Mouse (Mus musculus) gastrocnemius, postnatal 36 days (tissue): ENCODE data around the gene Apol8. TPM values are rescaled to one million over a fixed set of nuclear protein-coding genes. Genes with fewer than 3 reads are reported as not detected.

Experiments used
- DNase-seq, 2 experiments: peaks; one replicate each; pipeline ENCODE4 v3.0.0; 2022
- intact Hi-C: fragments of 180-260 bp; cut with DNase I; formaldehyde crosslinking; loops from one replicate; pipeline ENCODE4 v1.15.1; 2025
- long read RNA-seq, 2 experiments: library from polyadenylated mRNA; stranded (forward); transcript quantifications; one replicate each; pipeline ENCODE4 v2.0.0; 2021
- total RNA-seq, 2 experiments: library from RNA; stranded (reverse); gene quantifications; 2 replicates each; pipeline ENCODE4 v1.2.3; 2021

The Apol8 gene
- under 1 TPM in 1 of 2 experiments, not detected in 1; 0.47 TPM for total RNA-seq
- long read RNA-seq, experiment 1: 0 reads
- long read RNA-seq, experiment 2: 0 reads

DNA sequence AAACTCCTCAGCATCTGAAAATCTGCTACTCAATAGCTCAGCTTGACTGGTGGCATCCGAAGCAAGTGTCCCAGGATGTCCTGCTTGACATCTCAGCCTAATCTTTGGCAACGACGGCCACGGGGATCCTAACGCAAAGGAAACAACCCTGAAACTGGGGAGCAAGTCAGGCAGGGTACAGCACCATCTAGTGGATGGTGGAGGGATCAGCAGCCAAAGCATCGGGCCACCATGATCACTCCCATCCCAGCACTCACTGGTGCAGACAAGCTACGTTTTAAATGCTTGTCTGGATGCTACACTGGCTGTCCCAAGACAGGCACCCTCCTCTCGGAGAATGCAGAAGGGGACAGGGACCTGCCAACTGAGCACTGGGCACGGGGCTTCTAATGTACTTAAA, at the start of gene Apol8:
Gene Apol8, minus strand, starts transcription at position 156 of the 400 bp plus-strand sequence.
- DNase-seq: no peak

DNA sequence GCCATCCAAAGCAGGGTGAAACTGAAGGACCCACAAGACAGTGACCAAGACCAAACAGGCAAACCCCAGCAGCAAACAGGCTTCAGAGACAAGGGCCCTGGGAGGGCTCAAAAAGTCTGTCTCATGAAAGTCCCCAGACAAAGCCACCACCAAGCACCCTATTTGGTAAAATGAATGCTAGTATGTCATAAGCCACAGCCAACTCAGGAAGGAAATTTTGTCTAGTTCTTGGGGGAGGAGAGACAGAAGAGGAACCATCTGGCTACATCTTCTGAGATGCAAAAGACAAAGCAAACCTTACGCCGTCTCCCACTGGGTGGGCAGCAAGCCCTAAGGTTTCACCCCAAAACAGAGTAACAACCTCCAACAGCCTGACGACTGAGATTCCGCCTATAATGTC, 48.9 kb upstream of the Apol8 start:
- no peak for DNase-seq
- intact Hi-C loops: no loop called here

More for the DNA sequence above, at the start of gene Apol8:
- intact Hi-C loops: no loop called here

DNA sequence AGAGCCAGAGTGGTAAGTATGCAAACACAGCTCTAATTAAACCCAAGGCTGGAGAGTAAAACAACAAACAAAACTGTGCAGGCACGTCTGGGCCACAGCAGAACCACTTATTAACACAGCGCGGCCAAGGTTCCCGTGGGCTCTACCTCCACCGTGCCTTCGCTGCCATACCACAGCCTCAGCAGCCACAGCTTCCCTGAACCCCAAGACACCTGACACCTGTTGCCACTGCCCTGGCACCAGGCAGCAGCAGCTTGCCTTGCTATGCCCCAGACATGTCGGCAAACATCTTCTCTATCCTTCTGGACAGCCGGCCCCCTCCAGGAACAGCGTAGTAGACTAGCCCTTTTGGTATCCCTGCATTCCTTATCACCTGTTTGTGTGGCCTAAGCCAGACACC, 48.1 kb upstream of the Apol8 start:
- intact Hi-C loops: no loop called here
- no peak for DNase-seq

DNA sequence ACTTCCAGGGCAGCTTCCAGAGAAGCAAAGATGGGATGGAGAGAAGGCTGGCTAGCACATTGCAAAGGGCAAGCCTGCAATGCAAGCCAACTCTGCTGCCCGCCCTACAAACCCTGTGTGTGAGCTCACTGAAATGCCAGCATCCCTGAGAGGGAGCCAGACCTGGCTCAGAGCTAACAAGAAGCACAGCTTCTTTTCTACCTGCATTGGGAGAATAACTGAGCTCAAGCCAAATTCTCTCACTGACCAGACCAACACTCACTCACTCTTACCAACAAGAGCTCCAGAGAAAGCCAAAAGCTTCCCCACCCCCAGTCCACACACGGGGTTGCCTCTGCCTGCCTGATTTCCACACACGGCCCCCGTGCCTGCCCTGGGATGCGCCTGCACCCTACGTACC, 47.7 kb upstream of the Apol8 start:
- intact Hi-C loops: no loop called here
- no peak for DNase-seq

DNA sequence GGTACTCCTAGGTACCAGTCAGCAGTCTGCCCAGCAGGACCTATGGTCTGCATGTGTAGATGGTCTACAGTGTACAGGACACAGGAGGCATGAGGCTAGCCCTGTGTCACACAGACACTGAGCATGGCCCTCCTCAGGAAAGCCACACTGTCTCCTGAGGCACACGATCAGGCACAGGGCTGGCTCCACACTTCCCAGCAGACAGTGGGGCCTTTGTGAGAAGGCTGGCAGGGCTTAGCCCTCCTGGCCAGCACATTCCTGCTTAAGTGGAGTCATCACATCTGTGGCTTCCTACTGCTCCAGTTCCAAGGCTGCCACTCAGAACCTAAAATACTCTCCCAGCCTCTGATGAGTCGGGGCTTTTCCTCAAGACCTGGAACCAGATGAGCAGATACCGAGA, 46.9 kb upstream of the Apol8 start:
- DNase-seq: no peak
- intact Hi-C loops: no loop called here

DNA sequence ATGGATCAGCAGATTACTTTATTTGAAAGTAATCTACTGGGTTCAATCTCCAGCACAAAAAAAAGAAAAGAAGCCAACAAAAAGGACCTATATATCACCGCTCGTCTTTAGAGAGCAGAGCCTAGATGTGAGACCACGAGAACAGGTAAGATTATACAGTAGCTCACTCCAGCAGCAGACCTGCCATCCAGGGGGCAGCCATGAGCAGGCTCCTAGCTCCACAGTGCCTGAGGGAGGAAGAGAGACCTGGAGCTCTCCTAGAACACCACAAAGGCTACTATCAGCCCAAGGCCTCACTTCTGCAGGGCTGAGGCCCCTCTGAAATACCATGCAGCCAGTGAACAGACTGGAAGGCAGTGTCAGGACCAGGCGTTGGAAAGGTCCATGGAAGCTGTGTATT, 46.2 kb upstream of the Apol8 start:
- intact Hi-C loops: no loop called here
- no peak for DNase-seq

DNA sequence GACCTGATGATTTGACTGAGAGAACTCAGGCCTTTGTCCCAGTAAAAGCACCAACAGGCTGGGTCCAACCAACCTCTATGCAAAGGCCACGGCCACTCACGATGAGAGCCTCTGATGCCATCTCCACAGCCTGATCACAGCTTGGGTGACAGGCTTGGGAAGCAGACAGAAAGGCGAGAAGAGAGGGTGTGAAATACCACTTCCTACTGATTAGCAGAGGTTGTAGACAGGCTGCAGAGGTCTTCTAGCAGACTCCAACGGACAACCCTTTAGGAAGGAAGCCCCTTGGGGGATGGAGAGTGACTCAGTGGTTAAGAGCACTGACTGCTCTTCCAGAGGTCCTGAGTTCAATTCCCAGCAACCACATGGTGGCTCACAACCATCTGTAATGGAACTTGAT, 44.4 kb upstream of the Apol8 start:
- DNase-seq: no peak
- intact Hi-C loops: no loop called here

DNA sequence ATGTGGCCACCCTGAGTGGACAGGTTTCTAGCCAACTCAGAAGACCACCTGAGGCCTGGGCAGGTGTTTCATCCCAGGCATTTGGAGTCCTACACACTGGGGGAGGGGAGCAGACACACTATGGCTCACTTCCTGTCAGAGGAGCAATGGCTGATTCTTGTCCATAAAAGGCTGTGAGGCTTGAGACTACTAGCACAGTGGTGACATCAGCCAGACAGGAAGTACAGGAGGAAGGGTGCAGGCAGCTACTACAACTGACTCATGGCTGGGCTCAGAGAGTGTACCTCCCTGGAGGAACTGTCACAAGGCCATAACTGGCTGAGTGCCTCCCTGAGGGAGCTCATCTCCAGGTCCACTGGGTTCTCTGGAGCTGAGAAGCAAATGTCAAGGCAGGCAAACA, 43.7 kb upstream of the Apol8 start:
- DNase-seq: peak in 1 of 2 experiments; percentile 57
- intact Hi-C loops: no loop called here

DNA sequence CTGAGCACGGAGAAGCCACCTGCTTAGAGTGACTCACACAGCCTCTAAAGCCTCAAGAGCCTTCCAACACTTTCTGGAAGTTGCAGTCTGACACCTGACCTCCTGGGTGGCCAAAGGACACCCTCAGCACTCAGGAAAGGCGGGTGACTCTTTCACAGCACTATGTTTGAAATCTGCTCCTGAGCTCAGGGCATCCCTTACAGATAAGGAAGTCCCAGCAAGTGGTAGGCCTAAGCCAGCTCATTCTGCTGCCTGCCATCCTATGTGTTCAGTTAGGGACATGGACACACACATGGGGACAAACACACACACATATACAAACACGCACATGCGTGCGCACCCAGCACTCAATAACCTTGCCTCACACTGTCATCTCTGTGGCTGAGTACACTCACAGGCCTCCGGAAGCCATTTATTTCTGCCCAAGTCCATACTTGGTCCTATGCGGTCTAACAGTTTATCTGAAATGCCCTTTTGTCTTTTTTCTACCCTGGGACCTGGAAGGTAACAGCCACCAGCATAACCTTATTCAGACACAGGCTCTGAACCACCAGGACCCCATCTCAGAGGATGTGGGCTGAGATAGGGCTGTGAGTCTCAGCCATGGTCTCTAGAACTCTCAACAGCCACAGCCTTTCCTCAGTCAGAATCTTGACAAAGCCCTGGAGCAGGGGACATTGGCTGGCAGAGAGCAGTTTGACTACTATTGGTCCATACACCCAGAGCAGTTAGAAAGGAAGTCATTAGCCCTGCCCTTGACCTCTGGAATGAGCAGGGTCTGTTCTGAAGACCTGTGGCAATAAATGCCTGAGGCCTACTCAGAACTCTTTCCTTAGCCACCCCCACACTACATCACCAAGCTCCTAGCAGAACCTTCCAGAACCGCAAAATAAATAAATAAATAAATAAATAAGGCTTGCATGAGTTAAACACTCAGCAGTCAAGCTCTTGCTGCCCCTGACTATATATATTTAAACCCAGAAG, 43.0 kb upstream of the Apol8 start:
- intact Hi-C loops: no loop called here

DNA sequence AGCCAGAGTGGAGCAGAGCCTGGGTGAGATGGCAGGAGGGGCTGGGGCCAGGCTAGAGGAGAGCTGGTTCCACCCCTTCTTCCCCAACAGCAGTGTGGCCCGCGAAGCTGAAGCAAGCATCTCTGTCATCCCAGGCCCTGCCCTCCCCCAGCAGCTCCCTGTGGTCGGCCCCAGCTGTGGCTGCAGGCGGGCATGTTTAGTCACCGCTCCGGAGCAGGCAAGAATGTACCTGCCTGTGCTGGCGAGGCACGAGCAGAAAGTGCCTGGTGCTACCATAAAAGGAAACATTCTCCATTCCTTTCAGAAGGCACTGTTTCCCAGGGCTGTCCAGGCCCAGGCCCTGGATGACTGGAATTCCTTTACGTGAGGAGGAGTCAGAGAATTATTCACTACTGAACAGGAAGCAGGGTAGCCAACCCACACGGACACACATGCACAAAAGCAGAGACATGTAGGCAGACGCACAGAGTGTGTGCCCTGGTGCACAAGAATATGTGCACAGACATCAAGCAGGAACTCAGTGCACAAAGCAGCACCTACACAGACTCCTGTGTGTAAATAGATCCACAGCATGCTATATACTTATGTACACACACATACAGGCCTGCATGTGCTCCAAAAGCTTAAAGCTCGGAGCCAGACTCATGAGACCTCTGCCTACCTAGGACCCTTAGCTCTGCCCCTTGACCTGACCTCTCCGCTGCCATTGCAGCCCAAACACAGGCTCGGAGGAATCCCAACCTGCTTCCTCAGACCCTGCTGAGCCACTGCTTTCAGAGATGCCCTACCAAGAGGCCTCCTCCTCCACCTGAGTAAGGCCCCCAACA, 42.1 kb upstream of the Apol8 start:
- DNase-seq: no peak
- intact Hi-C loops: no loop called here

More for the DNA sequence above, 43.0 kb upstream of the Apol8 start:
- no peak for DNase-seq

DNA sequence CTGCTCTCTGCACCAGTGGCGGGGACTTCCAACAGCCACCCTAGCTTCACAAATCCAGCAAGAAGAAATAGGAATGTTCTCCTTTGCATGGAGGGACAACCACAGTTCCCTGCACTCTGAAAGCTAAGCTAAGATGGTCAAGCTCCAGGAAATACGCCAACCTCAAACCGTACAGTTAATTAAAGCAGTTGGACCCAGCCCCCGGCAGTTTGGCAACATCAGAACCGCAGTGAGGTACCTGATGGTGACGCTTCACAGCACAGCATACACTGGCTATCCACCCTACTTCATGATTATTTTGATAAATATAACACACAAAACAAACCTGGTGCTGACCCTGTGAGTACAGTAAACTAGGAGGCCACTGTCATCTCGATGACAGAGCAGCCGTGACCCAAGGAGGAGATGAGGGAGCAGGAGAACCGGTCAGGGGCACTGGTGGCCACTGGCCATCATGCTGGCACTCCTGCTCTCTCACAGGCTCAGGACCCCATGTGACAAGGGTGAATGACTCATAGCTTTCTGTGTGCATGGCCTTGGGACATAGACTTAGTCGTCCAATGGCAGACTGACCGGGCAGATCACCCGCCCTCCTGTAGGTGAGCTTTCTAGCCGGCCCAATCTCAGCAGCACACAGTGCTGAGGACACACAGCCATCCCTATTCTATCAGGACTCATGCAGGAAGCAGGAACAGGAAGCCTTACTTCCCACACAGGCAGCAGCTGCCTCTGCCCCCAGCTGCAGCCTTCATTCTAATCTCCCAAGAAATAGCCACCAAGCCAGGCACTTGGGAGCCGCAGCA, 41.0 kb upstream of the Apol8 start:
- no peak for DNase-seq
- intact Hi-C loops: no loop called here

DNA sequence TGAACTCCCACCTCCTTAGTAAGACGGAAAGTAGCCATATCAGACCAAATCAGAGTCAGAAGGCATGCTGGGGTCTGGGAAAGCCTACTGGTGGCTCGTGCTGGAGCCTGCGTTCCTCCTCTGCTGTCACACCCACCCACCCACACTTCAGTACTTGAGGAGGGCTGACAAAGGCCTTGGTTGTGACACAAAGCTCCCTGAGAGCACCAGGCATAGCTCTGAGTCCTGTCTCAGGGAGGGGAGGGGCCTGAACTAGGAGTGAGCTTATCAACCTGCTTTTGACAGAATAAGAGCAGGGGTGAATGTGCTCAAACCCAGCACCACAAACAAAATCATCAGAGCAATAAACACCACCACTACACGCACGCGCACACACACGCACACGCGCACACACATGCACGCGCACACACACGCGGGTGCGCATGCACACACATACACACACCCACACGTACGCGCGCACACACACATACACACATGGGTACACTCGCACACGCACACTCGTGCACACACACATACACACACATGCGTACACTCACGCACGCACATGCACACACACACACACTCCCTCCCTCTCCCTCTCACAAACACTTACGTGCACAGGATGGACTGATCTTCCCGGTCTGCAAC, 39.7 kb upstream of the Apol8 start:
- no peak for DNase-seq
- intact Hi-C loops: no loop called here

DNA sequence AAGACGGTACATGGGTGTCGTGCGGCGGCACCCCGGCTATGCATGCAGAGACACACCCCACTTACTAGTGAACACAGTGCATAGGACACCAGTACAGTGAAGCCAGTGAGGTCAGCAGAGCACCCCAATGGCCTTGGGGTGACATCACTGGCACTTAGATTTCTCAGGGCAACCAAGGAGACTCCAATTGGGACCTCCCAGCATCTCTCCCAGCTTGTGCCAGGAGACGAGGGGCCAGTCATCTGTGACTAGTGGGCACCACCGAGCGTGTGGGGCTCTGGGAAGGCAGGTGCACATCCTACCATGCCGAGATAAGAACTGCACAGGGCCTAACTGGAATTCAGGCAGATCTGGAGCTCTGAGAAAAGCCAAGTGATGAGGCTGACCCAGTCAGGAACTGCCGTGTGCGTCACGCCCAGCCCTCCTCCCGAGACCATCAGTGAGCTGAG, 38.1 kb upstream of the Apol8 start:
- intact Hi-C loops: no loop called here
- no peak for DNase-seq

DNA sequence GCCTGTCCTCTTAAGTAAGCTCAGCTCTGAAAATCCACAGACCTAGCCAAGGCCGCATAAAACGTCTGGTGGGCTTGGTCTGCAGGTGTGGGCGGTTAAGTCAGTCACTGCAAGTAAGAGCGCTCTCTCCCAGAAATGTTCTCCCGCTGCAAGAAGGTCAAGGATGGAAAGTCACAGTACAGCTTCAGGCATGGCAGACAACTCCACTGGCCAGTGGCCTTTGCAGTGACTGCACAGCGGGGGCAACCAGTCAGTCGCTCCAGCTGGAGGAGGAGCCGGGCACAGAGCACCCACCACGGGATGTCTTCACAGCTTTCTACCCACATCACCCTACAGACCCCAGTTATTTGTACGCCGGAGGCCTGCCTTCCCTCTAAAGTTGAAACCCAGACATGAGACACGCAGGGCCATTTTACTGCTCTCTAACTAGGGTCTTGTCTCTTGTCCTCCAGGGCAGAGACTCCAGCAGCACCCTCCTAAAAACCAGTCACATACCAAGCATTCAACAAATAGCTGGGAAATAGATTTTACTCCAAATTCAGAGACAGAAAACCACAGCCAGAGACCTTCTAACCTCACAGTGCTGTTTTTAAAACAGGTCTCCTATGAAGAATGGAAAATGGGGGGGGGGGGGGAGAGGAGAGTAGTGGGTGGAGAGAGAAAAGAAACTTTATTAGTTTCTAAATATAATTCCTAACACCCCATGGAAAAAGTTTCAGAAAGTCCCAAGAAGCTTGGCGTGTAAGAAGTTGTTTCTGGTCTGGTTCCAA, 37.5 kb upstream of the Apol8 start:
- DNase-seq: no peak
- intact Hi-C loops: no loop called here

DNA sequence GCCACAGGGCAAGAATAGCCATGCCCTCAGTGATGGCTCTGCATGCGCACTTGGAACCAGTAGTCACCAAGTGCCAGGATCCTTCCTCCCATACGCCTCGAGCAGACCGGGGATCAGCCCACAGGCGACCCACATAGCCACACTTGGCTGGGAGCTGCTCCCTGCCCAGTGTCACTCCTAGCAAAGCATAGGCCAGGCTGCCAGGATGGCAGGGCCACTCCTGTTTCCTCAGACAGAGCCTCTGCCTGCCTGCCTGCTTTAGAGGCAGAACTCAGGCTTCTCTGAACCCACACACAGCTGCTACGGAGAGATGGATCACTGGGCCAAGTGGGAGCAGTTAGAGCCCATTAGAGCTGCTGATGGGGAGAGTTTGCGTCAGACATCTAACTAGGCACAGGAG, 36.8 kb upstream of the Apol8 start:
- DNase-seq: no peak
- intact Hi-C loops: no loop called here

DNA sequence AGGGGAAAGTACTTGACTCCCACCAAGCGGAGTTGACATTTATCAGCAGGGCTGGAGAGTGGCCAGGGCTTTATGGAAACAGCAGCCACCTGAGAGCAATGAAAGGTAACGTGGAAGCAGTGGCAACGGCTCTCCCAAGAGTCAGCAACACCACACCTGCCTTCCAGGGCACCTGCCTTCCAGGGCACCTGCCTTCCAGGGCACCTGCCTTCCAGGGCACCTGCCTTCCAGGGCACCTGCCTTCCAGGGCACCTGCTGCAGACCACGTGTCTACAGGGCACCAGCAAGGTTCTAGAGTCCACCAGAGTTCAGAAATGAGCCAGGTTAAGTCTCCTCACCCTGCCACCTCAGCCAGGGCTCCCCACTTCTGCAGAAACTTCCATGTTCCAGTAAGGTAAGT, 36.3 kb upstream of the Apol8 start:
- intact Hi-C loops: no loop called here
- no peak for DNase-seq

DNA sequence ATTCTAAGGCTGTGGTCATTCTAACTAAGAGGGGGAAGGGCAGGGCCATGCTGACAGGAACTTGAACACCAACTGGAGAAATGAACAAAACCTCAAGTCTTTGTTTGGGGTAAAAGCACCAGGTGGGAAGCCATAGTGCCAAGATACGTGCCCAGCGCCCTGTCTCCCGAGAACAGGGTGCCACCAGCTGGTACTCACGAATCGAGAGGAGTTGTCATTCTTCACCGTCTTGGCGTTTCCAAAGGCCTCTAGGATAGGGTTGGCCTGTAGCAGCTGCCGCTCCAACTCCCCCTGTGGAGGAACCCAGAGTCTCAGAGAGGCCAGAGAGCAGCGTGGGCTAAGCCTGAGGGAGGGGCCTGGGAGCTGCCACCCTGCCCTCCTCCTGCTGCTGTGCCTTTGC, 35.3 kb upstream of the Apol8 start:
- intact Hi-C loops: no loop called here
- DNase-seq: no peak

DNA sequence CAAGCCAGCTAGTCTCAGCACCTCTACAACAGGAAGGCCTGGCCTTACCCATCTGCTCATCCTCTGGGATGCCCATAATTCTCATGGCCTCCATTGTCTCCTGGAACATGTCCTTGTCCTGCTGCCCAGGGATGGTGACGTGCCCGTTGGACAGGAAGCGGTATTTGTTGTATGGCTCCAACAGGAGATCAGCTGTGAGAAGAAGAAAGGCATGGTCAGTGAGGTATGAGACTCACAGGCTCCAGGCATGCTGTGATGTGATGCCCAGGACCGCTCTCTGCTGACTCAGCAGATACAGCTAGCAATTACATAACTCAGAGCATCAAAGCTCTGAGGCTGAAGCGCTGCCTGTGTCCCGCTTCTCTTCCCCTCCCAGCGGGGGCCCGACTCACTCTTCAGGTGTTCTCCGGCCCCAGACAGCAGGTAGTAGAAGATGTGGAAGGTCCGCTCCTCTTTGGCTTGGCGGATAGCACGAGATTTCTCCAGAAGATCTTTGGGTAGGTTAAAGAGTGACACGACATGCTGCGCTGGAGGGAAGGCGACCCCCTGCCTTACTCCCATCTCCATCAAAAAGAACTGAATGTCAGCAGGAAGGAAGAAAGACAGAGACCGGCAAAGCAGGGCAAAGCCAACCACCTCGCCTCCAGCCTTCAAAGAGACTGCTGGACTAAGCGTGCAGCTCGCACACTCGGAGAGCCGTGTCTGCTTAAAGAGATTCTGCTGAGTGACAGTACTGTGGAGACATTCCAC, 34.0 kb upstream of the Apol8 start:
- intact Hi-C loops: no loop called here
- DNase-seq: no peak

DNA sequence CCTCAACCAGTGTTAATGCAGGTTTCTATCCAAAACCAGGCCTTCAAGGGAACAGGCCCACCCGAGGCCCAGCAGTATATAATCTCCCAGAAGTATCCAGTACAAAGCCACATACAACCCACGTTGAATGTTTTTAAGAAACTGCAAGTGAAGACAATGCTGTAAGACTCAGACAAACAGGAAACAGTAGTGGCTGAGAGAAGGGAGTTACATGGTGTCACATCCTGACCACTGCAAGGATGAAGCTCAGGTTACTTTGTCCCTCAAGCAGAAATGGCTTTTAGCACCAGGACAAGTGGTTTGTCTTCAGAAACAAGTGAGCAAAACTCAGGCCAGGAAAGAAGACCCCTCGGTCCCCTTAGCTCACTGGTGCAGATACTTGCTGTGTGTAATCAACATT, 32.4 kb upstream of the Apol8 start:
- intact Hi-C loops: no loop called here
- DNase-seq: no peak
